In genomic region chr15:6500787-6501186, GRCm38 (mm10) we compare ENCODE assay signal across 10 mouse cellular contexts. TPM values are rescaled to one million over a fixed set of nuclear protein-coding genes. Genes with fewer than 3 reads are reported as not detected.
A peak's percentile ranks its signal among the peaks of the same experiment; 100 is the strongest.
DNase-seq lines count a peak whose midpoint lies in the region; ATAC-seq and TF ChIP-seq lines count a peak whose summit lies in the region.
"Had no signal": no experiment of that assay in that cellular context is flagged by ENCODE, and none has a peak within 500 bp of the region (broad histone marks: within the 10 kb centered on the region; RNA-seq: fewer than 3 reads in every experiment).

No protein-coding gene starts in this region.

- no peaks in the 10 kb centered on the region for H3K27me3 ChIP-seq in heart, postnatal 0 days (ENCODE audit: control insufficient read depth, insufficient read depth, low read length)
- H3K27me3 ChIP-seq in lung, postnatal 0 days (replicated peaks; ENCODE audit: insufficient read depth, low read length): no peaks in the 10 kb centered on the region
- no peaks in the 10 kb centered on the region for H3K27me3 ChIP-seq in forebrain, embryonic 10.5 days (ENCODE audit: poor library complexity, severe bottlenecking)
- H3K27me3 ChIP-seq in hindbrain, embryonic 13.5 days: no peaks in the 10 kb centered on the region
- H3K27me3 ChIP-seq: embryonic facial prominence, embryonic 12.5 days had no signal

- H3K9ac ChIP-seq in heart, postnatal 0 days (replicated peaks; ENCODE audit: low read depth, low read length): no peak overlapping the region
- H3K9ac ChIP-seq in lung, postnatal 0 days (replicated peaks; ENCODE audit: low read depth): no peak overlapping the region
- no peak overlapping the region for H3K9ac ChIP-seq in hindbrain, embryonic 13.5 days
- H3K9ac ChIP-seq: embryonic facial prominence, embryonic 12.5 days had no signal

- no peaks in the 10 kb centered on the region for H3K36me3 ChIP-seq in heart, postnatal 0 days (replicated peaks; ENCODE audit: control insufficient read depth, insufficient read depth, low read length)
- no peaks in the 10 kb centered on the region for H3K36me3 ChIP-seq in lung, postnatal 0 days (ENCODE audit: insufficient read depth, low read length)
- no peaks in the 10 kb centered on the region for H3K36me3 ChIP-seq in forebrain, embryonic 10.5 days (replicated peaks)
- no peaks in the 10 kb centered on the region for H3K36me3 ChIP-seq in hindbrain, embryonic 13.5 days
- H3K36me3 ChIP-seq: embryonic facial prominence, embryonic 12.5 days had no signal

- no peak overlapping the region for H3K4me2 ChIP-seq in heart, postnatal 0 days (ENCODE audit: low read depth, low read length)
- H3K4me2 ChIP-seq in lung, postnatal 0 days (replicated peaks; ENCODE audit: low read depth, low read length): no peak overlapping the region
- no peak overlapping the region for H3K4me2 ChIP-seq in hindbrain, embryonic 13.5 days
- H3K4me2 ChIP-seq: embryonic facial prominence, embryonic 12.5 days had no signal

- no peak overlapping the region for H3K27ac ChIP-seq in heart, postnatal 0 days (ENCODE audit: low read depth)
- no peak overlapping the region for H3K27ac ChIP-seq in lung, postnatal 0 days (ENCODE audit: low read length)
- H3K27ac ChIP-seq in forebrain, embryonic 10.5 days: no peak overlapping the region
- H3K27ac ChIP-seq in hindbrain, embryonic 13.5 days: no peak overlapping the region
- H3K27ac ChIP-seq: embryonic facial prominence, embryonic 12.5 days had no signal

- intact Hi-C loops in gastrocnemius, postnatal 14 days (cut with DNase I; ENCODE audit: low total_unique reads): no loop called here

- H3K9me3 ChIP-seq in heart, postnatal 0 days (replicated peaks; ENCODE audit: control insufficient read depth, low read length): no peaks in the 10 kb centered on the region
- no peaks in the 10 kb centered on the region for H3K9me3 ChIP-seq in lung, postnatal 0 days (ENCODE audit: low read length)
- H3K9me3 ChIP-seq in forebrain, embryonic 10.5 days: no peaks in the 10 kb centered on the region
- no peaks in the 10 kb centered on the region for H3K9me3 ChIP-seq in hindbrain, embryonic 13.5 days
- H3K9me3 ChIP-seq: embryonic facial prominence, embryonic 12.5 days had no signal

- H3K4me1 ChIP-seq in heart, postnatal 0 days (ENCODE audit: control insufficient read depth, insufficient read depth): no peaks in the 10 kb centered on the region
- H3K4me1 ChIP-seq in lung, postnatal 0 days (ENCODE audit: insufficient read depth, low read depth, low read length): no peaks in the 10 kb centered on the region
- no peaks in the 10 kb centered on the region for H3K4me1 ChIP-seq in forebrain, embryonic 10.5 days
- 0 out of 2 replicates have a peak, but pooled peaks cover 3% of the 10 kb centered on the region for H3K4me1 ChIP-seq in hindbrain, embryonic 13.5 days (replicated peaks)
- H3K4me1 ChIP-seq: embryonic facial prominence, embryonic 12.5 days had no signal

- no peak overlapping the region for H3K4me3 ChIP-seq in heart, postnatal 0 days (ENCODE audit: low read depth, low read length)
- no peak overlapping the region for H3K4me3 ChIP-seq in lung, postnatal 0 days (ENCODE audit: low read depth, low read length)
- no peak overlapping the region for H3K4me3 ChIP-seq in forebrain, embryonic 10.5 days
- no peak overlapping the region for H3K4me3 ChIP-seq in hindbrain, embryonic 13.5 days
- H3K4me3 ChIP-seq: embryonic facial prominence, embryonic 12.5 days had no signal

- WGBS in heart, postnatal 0 days: 33% methylated on average over 1 of the region's 1 CpGs
- 15% methylated on average over 1 of the region's 1 CpGs for WGBS in lung, postnatal 0 days
- 68% methylated on average over 1 of the region's 1 CpGs for WGBS in forebrain, embryonic 10.5 days
- WGBS in hindbrain, embryonic 13.5 days: 38% methylated on average over 1 of the region's 1 CpGs

- peak; percentile 5 for DNase-seq in gastrocnemius, postnatal 14 days
- no peak for DNase-seq in gastrocnemius, postnatal 25 days
- no peak for DNase-seq in heart, postnatal 0 days (ENCODE audit: low spot score)
- peak; percentile 12 for DNase-seq in lung, postnatal 0 days (ENCODE audit: low spot score)
- no peak for DNase-seq in forebrain, embryonic 10.5 days (ENCODE audit: extremely low spot score, low spot score)
- no peak for DNase-seq in left cerebral cortex, adult 8-10 months (ENCODE audit: low spot score in 2 of 2)

- peak; percentile 62 for ATAC-seq in CD4-positive, CD25-positive, alpha-beta regulatory T cell, adult 4 months
- ATAC-seq in heart, postnatal 0 days (ENCODE audit: insufficient read depth, low read depth): no peak
- no peak; the same call in 1 of the 2 replicates for ATAC-seq in lung, postnatal 0 days
- no peak for ATAC-seq in hindbrain, embryonic 13.5 days (ENCODE audit: low FRiP score)

- no peak for TF ChIP-seq EP300 in heart, postnatal 0 days (IDR thresholded peaks at IDR 0.05; ENCODE audit: low read depth)
- TF ChIP-seq EP300 in lung, postnatal 0 days (IDR thresholded peaks at IDR 0.05): no peak

- TF ChIP-seq CTCF in heart, postnatal 0 days (IDR thresholded peaks at IDR 0.05; ENCODE audit: low read depth): peak; percentile 27; the same call in 1 of the 2 replicates
- TF ChIP-seq CTCF in lung, postnatal 0 days (IDR thresholded peaks at IDR 0.05): peak; percentile 53

RNA-seq across cellular contexts. Expression of gene Fyb, which starts 21.9 kb away (rescaled TPM):
- 1 to 10 TPM; 2.0 to 3.4 TPM for total RNA-seq in gastrocnemius, postnatal 14 days (2021)
- 1 to 10 TPM; 1.6 to 2.9 TPM for total RNA-seq in gastrocnemius, postnatal 25 days (2021)
- 100 to 1,000 TPM; 684 to 751 TPM for polyA plus RNA-seq in CD4-positive, CD25-positive, alpha-beta regulatory T cell, adult 4 months (2017; shearing (Covaris generic))
- total RNA-seq in heart, postnatal 0 days (2014; rRNA removed; ENCODE audit: low replicate concordance): 1.7 TPM in 1 of 2 replicates, not detected in the other
- polyA plus RNA-seq in heart, postnatal 0 days (2015; fragmentation: Nextera tagmentation; extraction: Ambion mirVana): 1.8 and 3.2 TPM in 2 replicates
- polyA plus RNA-seq in lung, postnatal 0 days (2015; fragmentation: Nextera tagmentation; extraction: Ambion mirVana): 7.5 TPM in 2 replicates
- 2.3 and 3.9 TPM in 2 replicates for polyA plus RNA-seq in forebrain, embryonic 10.5 days (2016; fragmentation: Nextera tagmentation; extraction: Ambion mirVana)
- 3.7 and 4.7 TPM in 2 replicates for polyA plus RNA-seq in hindbrain, embryonic 13.5 days (2015; fragmentation: Nextera tagmentation; extraction: Ambion mirVana)
- 10 to 100 TPM in 3 of 4 experiments, 1 to 10 TPM in 1; 6.3 to 17.3 (median 13.4) TPM for total RNA-seq in left cerebral cortex, adult 8-10 months (2022)
- total RNA-seq: ES-E14 had no signal

RNA-seq across cellular contexts. Expression of gene C9, which starts 55.7 kb away (rescaled TPM):
- total RNA-seq in gastrocnemius, postnatal 14 days (2021): not detected
- not detected for total RNA-seq in gastrocnemius, postnatal 25 days (2021)
- not detected for polyA plus RNA-seq in CD4-positive, CD25-positive, alpha-beta regulatory T cell, adult 4 months (2017; shearing (Covaris generic))
- total RNA-seq in heart, postnatal 0 days (2014; rRNA removed; ENCODE audit: low replicate concordance): not detected in 2 replicates
- polyA plus RNA-seq in heart, postnatal 0 days (2015; fragmentation: Nextera tagmentation; extraction: Ambion mirVana): not detected in 2 replicates
- polyA plus RNA-seq in lung, postnatal 0 days (2015; fragmentation: Nextera tagmentation; extraction: Ambion mirVana): not detected in 2 replicates
- not detected in 2 replicates for polyA plus RNA-seq in forebrain, embryonic 10.5 days (2016; fragmentation: Nextera tagmentation; extraction: Ambion mirVana)
- not detected in 2 replicates for polyA plus RNA-seq in hindbrain, embryonic 13.5 days (2015; fragmentation: Nextera tagmentation; extraction: Ambion mirVana)
- not detected for total RNA-seq in left cerebral cortex, adult 8-10 months (2022)
- total RNA-seq: ES-E14 had no signal

Comparison
In these comparisons a context has a peak if more than half of its experiments do, and no peak if none do; other contexts are left out.
1. DNase-seq: peak in gastrocnemius, postnatal 14 days (single experiment) and lung, postnatal 0 days (single experiment); none in gastrocnemius, postnatal 25 days (single experiment), heart, postnatal 0 days (single experiment), forebrain, embryonic 10.5 days (single experiment) and left cerebral cortex, adult 8-10 months (0 of 2).
2. RNA of gene Fyb, which starts 21.9 kb away (polyA plus RNA-seq): 684 to 751 TPM in CD4-positive, CD25-positive, alpha-beta regulatory T cell, adult 4 months; 7.5 TPM in lung, postnatal 0 days, 2.3 to 3.9 TPM in forebrain, embryonic 10.5 days, 3.7 to 4.7 TPM in hindbrain, embryonic 13.5 days and 1.8 to 3.2 TPM in heart, postnatal 0 days; every median in the first group is over 10 times any median in the second.